Mouse (Mus musculus) liver, embryonic 14.5 days (tissue): ENCODE results near the gene Sh3rf1.

ENCODE experiments used
- CTCF ChIP-seq: IDR thresholded peaks from 2 replicates; pipeline ENCODE4 v1.5.1; 2016; ENCODE audit warnings: antibody characterized with exemption, low read depth, control low read depth
- EP300 ChIP-seq: IDR thresholded peaks from 2 replicates; pipeline ENCODE4 v1.6.1; 2016; ENCODE audit warnings: antibody characterized with exemption, low read depth

DNA sequence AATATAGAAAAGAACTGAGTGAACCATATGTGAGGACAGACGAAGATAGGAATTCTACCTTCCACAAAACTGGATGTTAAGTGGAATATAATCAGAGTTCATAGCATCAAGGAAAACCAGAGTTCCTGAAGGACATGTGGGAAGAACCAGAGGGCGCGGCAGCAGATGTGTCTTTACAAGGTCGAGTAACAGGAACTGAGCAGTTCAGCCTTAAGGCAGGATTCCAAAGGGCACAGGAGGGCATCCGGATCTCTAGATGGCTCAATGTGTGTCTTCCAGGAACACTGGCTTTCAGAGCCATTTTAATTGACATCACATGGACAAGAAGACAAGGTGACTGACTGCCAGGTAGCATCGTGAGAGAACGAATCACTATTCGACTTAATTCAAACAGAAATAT lies 102.6 kb downstream of the Sh3rf1 start:
- TF ChIP-seq CTCF (no peak), EP300 (no peak)
